Mouse (Mus musculus): ENCODE measurements at regions not wholly inside any gene's neighbourhood (a gene's known extent, or its start where the extent isn't known, plus 50 kb on each side); places are given as distances from the start of the nearest gene placed in this dataset.

- TF ChIP-seq POLR2A (IDR thresholded peaks at IDR 0.05; ENCODE audit: borderline replicate concordance, low read depth, low read length) (no peak), CTCF (IDR thresholded peaks at IDR 0.05; ENCODE audit: low read depth, low read length) (no peak)
These were observed 50.0 kb upstream of the Atp1b1 start for GRCm38 (mm10) chr1:164508106-164508505.
